Mouse (Mus musculus) cortical plate, adult 2 months (tissue): ENCODE data around the gene Cracr2a. TPM values are rescaled to one million over a fixed set of nuclear protein-coding genes. Genes with fewer than 3 reads are reported as not detected.

ENCODE experiments used
- H3K27ac ChIP-seq: fragments of 200-500 bp; 2 replicates; pipeline ENCODE4 v1.5.1; 2012; ENCODE audit warnings: low read length, control low read depth, inconsistent platforms; ENCODE audit not compliant: insufficient read depth
- H3K4me1 ChIP-seq: fragments of 200-500 bp; 2 replicates; pipeline ENCODE4 v1.6.1; 2011; ENCODE audit warnings: low read length; ENCODE audit not compliant: control insufficient read depth, insufficient read depth
- H3K4me3 ChIP-seq: fragments of 200-500 bp; 2 replicates; pipeline ENCODE4 v1.5.1; 2011; ENCODE audit warnings: mild to moderate bottlenecking, low read length, control low read depth; ENCODE audit not compliant: insufficient read depth
- CTCF ChIP-seq: fragments of 200-500 bp; IDR thresholded peaks from 2 replicates; pipeline ENCODE4 v1.5.1; 2011; ENCODE audit warnings: mild to moderate bottlenecking, control low read depth, low read length; ENCODE audit not compliant: insufficient read depth; ENCODE audit errors: extremely low read depth
- POLR2A ChIP-seq: fragments of 200-500 bp; IDR thresholded peaks from 2 replicates; pipeline ENCODE4 v1.6.1; 2011; ENCODE audit warnings: mild to moderate bottlenecking, low read length, control low read depth; ENCODE audit not compliant: insufficient read depth; ENCODE audit errors: extremely low read depth
- polyA plus RNA-seq: library from polyadenylated mRNA; depleted of rRNA; stranded (reverse); fragments of >200 nt; gene quantifications from 2 replicates; pipeline ENCODE4 v1.2.3, GENCODE M21; 2012

The Cracr2a gene
- polyA plus RNA-seq, 1 experiment: 1.2 TPM

DNA sequence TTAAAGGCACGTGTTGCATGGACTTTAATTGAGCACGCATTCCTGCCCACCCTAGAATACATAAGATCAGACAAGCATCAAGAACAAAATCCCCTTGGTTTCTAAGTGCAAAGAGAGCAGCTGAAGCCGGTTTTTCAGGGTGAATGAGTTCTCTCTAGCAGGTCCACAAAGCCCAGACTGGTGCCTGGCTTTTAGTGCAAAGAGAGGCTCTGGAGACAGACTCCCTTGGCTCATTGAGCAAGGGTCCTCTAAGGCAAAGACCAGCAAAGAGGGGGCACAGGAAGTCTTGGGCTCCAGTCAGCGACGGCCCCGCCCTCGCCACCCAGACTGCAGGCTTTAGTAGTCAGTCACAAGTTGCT lies 287 bp upstream of the Cracr2a start:
- H3K27ac ChIP-seq: no peak overlapping the region
- TF ChIP-seq CTCF (no peak), POLR2A (no peak)
- H3K4me3 ChIP-seq: peak overlapping the region; percentile 45; the same call in 1 of the 2 replicates

DNA sequence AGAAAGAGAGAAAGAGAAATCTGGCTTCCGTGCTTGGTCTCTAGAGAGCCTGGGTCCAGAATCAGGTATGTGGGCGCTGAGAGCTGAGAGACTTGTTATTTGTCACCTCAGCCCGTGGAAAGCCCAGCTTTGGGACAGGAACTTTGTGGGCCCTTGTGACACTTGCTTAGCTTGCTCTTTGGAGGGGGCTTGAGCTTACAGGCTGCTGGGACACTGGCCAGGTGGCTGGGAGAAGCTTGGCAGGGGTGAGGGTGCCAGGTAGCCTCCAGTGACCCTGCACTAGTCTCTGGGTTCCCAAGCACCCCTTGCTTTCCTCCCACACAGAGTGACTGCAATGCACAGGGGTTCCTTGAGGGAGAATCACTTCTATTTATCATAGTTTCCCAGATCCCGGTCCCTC lies 2.4 kb downstream of the Cracr2a start:
- no peak for TF ChIP-seq CTCF
- no peak for TF ChIP-seq POLR2A
- Histone ChIP-seq H3K27ac (no peak overlapping the region), H3K4me1 (no peaks in the 10 kb centered on the region), H3K4me3 (no peak overlapping the region)

More for the DNA sequence above, 287 bp upstream of the Cracr2a start:
- H3K4me1 ChIP-seq: no peaks in the 10 kb centered on the region

- no peaks in the 10 kb centered on the region for H3K4me1 ChIP-seq
- H3K27ac ChIP-seq: no peak overlapping the region
- H3K4me3 ChIP-seq: no peak overlapping the region
- TF ChIP-seq POLR2A (no peak), CTCF (no peak)
These were observed 5.0 kb downstream of the Cracr2a start for GRCm38 (mm10) chr6:127565951-127566732.

DNA sequence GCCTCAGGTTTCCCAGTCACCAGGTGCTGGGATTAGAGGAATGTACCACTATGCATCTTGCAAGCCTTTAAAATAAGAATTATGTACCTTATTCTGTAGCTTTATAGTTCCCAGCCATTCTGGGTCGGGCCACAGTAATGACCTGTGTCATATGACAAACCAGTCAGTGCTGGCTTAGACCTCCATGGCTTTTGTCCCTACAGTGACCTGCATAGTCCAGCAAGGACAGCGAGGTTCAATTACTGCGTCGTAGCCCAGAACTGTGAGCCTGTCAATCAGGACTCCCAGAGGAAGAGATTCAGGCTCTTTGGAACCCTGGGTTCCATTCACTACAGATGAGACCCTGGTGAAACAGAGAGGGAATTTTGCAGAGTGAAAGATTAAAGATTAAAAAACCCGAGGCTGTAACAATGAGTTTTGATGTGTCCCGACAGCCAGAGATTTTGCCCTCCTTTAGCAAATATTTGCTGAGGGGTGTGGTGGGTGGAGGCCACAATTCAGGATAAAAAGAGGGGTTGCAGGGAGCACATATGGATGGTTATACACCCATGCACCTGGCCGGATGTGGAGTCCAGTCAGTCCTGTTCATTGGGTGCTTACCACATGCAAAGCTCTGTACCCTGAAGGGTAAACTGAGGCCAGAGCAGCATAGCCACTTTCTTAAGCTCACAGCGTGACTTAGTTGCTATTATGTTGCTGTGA lies 10.9 kb downstream of the Cracr2a start:
- no peak for TF ChIP-seq POLR2A
- no peak for TF ChIP-seq CTCF
- H3K4me1 ChIP-seq: no peaks in the 10 kb centered on the region
- H3K27ac ChIP-seq: no peak overlapping the region
- no peak overlapping the region for H3K4me3 ChIP-seq

GRCm38 (mm10) chr6:127573779-127574463 lies 12.8 kb downstream of the Cracr2a start:
- TF ChIP-seq POLR2A (no peak), CTCF (no peak)
- no peaks in the 10 kb centered on the region for H3K4me1 ChIP-seq
- H3K27ac ChIP-seq: no peak overlapping the region
- no peak overlapping the region for H3K4me3 ChIP-seq

- no peak overlapping the region for H3K4me3 ChIP-seq
- no peak overlapping the region for H3K27ac ChIP-seq
- TF ChIP-seq POLR2A (no peak), CTCF (no peak)
These were observed 14.1 kb downstream of the Cracr2a start for GRCm38 (mm10) chr6:127575194-127575593.

DNA sequence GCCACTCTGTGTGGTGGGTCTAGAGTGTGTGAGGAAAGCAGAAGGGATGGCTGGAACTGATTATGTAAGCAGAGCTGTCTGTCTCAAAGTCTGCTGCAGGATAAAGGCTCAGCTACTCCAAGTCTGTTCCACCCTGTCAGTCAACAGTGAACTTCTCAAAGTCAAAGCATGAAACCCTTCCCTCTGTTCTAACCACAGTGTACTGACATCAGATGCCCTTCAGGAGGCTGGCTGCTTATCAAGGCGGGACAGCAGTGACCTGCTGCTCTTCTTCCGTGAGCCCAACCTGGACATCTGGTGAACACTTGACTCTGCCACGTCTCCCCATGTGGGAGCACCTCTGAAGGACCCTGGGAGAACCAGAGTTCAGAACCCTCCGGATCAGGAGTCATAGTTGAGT lies 16.6 kb downstream of the Cracr2a start:
- Histone ChIP-seq H3K4me1 (no peaks in the 10 kb centered on the region), H3K27ac (no peak overlapping the region), H3K4me3 (no peak overlapping the region)
- TF ChIP-seq POLR2A: no peak
- TF ChIP-seq CTCF: no peak

More at GRCm38 (mm10) chr6:127575194-127575593, 14.1 kb downstream of the Cracr2a start:
- no peaks in the 10 kb centered on the region for H3K4me1 ChIP-seq

- H3K4me1 ChIP-seq: no peaks in the 10 kb centered on the region
- no peak overlapping the region for H3K27ac ChIP-seq
- TF ChIP-seq CTCF (no peak), POLR2A (no peak)
- no peak overlapping the region for H3K4me3 ChIP-seq
These were observed 17.2 kb downstream of the Cracr2a start for GRCm38 (mm10) chr6:127578316-127578715.

DNA sequence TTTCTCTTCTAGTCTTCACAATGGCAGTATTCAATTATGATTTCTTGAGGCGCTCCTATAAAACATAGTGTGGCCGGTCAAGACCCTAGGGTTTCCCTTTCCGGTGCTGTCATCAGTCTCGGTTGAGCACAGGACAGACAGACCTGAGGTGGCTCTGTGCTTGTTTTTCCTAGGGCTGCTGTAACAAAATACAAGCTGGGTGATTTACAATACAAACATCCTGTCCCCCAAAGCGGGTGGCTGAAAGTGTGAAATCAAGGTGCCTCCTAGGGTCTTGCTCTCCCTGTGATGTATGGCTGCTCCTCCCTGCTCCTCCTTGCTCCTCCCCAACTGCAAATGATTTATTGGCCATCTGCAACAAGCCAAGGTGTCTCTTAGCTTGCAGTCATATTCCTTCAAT lies 17.7 kb downstream of the Cracr2a start:
- H3K4me3 ChIP-seq: no peak overlapping the region
- H3K27ac ChIP-seq: no peak overlapping the region
- no peak for TF ChIP-seq CTCF
- TF ChIP-seq POLR2A: no peak
- no peaks in the 10 kb centered on the region for H3K4me1 ChIP-seq

DNA sequence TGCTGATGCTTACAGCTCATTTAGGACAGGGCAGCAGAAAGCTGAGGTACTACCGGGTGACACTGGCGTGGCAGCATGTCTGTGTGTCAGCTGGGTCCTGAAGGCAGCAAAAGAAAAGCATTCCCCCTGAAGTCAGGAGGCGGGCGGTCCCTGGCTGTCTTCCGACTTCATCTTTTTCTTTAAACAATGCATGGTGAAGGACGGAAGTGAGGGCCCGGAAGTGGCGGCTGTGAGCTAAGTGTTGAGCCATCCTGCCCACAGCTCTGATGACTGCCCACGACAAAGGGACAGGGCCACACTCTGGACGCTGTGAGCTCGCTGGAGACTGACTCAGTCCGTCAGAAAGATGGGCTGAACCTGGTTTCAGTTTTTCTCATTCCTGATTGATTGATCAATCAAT lies 20.8 kb downstream of the Cracr2a start:
- TF ChIP-seq POLR2A (no peak), CTCF (no peak)
- H3K27ac ChIP-seq: no peak overlapping the region
- no peak overlapping the region for H3K4me3 ChIP-seq
- no peaks in the 10 kb centered on the region for H3K4me1 ChIP-seq
